ENCODE assay signal across 8 mouse cellular contexts in the genomic region with DNA sequence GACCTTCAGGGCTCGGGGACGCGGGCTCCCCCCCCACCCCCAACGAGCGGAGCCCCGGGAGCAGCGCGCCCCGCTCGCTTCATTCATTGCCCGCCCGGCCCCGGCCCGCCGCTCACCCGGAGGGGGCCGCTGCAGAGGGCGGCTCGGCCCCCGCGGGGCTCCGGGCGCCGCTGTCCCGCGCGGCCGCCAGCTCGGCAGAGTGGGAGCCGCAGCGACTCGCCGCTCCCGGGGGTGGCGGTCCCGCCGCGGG. TPM values are rescaled to one million over a fixed set of nuclear protein-coding genes. Genes with fewer than 3 reads are reported as not detected.
A peak's percentile ranks its signal among the peaks of the same experiment; 100 is the strongest.
DNase-seq lines count a peak whose midpoint lies in the region; ATAC-seq and TF ChIP-seq lines count a peak whose summit lies in the region.

No protein-coding gene starts in this region.

- H3K27ac ChIP-seq in kidney, embryonic 14.5 days (ENCODE audit: low read depth, low read length): peak overlapping the region; percentile 98
- peak overlapping the region; percentile 95 for H3K27ac ChIP-seq in bone marrow macrophage, adult 2 months (ENCODE audit: insufficient read depth, low read depth, low read length)
- H3K27ac ChIP-seq in hindbrain, embryonic 12.5 days: peak overlapping the region; percentile 98
- H3K27ac ChIP-seq in midbrain, embryonic 13.5 days: peak overlapping the region; percentile 99

- peak; percentile 56 for ATAC-seq in kidney, embryonic 14.5 days (ENCODE audit: low FRiP score, low TSS enrichment)
- peak; percentile 82 for ATAC-seq in hindbrain, embryonic 12.5 days (ENCODE audit: low FRiP score)
- ATAC-seq in midbrain, embryonic 13.5 days: peak; percentile 79

- no peak for TF ChIP-seq POLR2A in bone marrow macrophage, adult 2 months (IDR thresholded peaks at IDR 0.05; ENCODE audit: borderline replicate concordance, low read depth, low read length)

- WGBS in kidney, embryonic 14.5 days: 1% methylated on average over 33 of the region's 38 CpGs
- WGBS in hindbrain, embryonic 12.5 days: under 1% methylated on average over 37 of the region's 38 CpGs
- under 1% methylated on average over 18 of the region's 38 CpGs for WGBS in midbrain, embryonic 13.5 days

- peak overlapping the region; percentile 99 for H3K9ac ChIP-seq in kidney, embryonic 14.5 days (ENCODE audit: low read depth, low read length)
- peak overlapping the region; percentile 95 for H3K9ac ChIP-seq in hindbrain, embryonic 12.5 days
- H3K9ac ChIP-seq in midbrain, embryonic 13.5 days (replicated peaks): peak overlapping the region; percentile 90

- H3K4me1 ChIP-seq in kidney, embryonic 14.5 days (ENCODE audit: control insufficient read depth, insufficient read depth, low read length): peaks cover 33% of the 10 kb centered on the region
- peaks cover 11% of the 10 kb centered on the region for H3K4me1 ChIP-seq in bone marrow macrophage, adult 2 months (ENCODE audit: control insufficient read depth, insufficient read depth, low read length)
- H3K4me1 ChIP-seq in hindbrain, embryonic 12.5 days: peaks cover 28% of the 10 kb centered on the region
- peaks cover 34% of the 10 kb centered on the region for H3K4me1 ChIP-seq in midbrain, embryonic 13.5 days (replicated peaks)

- no peaks in the 10 kb centered on the region for H3K27me3 ChIP-seq in kidney, embryonic 14.5 days (ENCODE audit: control insufficient read depth, insufficient read depth, low read length)
- peaks cover 5% of the 10 kb centered on the region; the same call in 1 of the 2 replicates for H3K27me3 ChIP-seq in hindbrain, embryonic 12.5 days
- H3K27me3 ChIP-seq in midbrain, embryonic 13.5 days: peaks cover 10% of the 10 kb centered on the region

- H3K4me2 ChIP-seq in kidney, embryonic 14.5 days (replicated peaks; ENCODE audit: low read depth, low read length): peak overlapping the region; percentile 89
- peak overlapping the region; percentile 87 for H3K4me2 ChIP-seq in hindbrain, embryonic 12.5 days (replicated peaks)
- H3K4me2 ChIP-seq in midbrain, embryonic 13.5 days (replicated peaks): peak overlapping the region; percentile 92

- H3K36me3 ChIP-seq in kidney, embryonic 14.5 days (ENCODE audit: control insufficient read depth, insufficient read depth, low read length): no peaks in the 10 kb centered on the region
- no peaks in the 10 kb centered on the region for H3K36me3 ChIP-seq in hindbrain, embryonic 12.5 days
- no peaks in the 10 kb centered on the region for H3K36me3 ChIP-seq in midbrain, embryonic 13.5 days

- peak overlapping the region; percentile 98 for H3K4me3 ChIP-seq in kidney, embryonic 14.5 days (ENCODE audit: low read length)
- H3K4me3 ChIP-seq in bone marrow macrophage, adult 2 months (ENCODE audit: insufficient read depth, low read length): peak overlapping the region; percentile 97
- H3K4me3 ChIP-seq in hindbrain, embryonic 12.5 days: peak overlapping the region; percentile 95
- H3K4me3 ChIP-seq in midbrain, embryonic 13.5 days (replicated peaks): peak overlapping the region; percentile 91

- DNase-seq in kidney, postnatal 4 days: no peak
- no peak for DNase-seq in ovary, postnatal 36 days (ENCODE audit: low spot score)
- DNase-seq in layer of hippocampus, adult 9-10 months (ENCODE audit: low spot score): no peak
- no peak for DNase-seq in thymus, postnatal 36 days

- TF ChIP-seq CTCF in bone marrow macrophage, adult 2 months (IDR thresholded peaks at IDR 0.05; ENCODE audit: low read depth, low read length): no peak

- no peaks in the 10 kb centered on the region for H3K9me3 ChIP-seq in kidney, embryonic 14.5 days (ENCODE audit: control insufficient read depth, low read length)
- no peaks in the 10 kb centered on the region for H3K9me3 ChIP-seq in hindbrain, embryonic 12.5 days (replicated peaks)
- no peaks in the 10 kb centered on the region for H3K9me3 ChIP-seq in midbrain, embryonic 13.5 days

RNA-seq across cellular contexts. Expression of gene Map3k1, which starts 0.5 kb away (rescaled TPM):
- polyA plus RNA-seq in kidney, embryonic 14.5 days (2014; fragmentation: Nextera tagmentation; extraction: Ambion mirVana): 32.9 and 38.4 TPM in 2 replicates
- polyA plus RNA-seq in bone marrow macrophage, adult 2 months (2012; ENCODE audit: insufficient read depth, insufficient read length, missing spikeins): 58.7 and 61.5 TPM in 2 replicates
- 14.3 and 15.6 TPM in 2 replicates for polyA plus RNA-seq in hindbrain, embryonic 12.5 days (2016; fragmentation: Nextera tagmentation; extraction: Ambion mirVana)
- polyA plus RNA-seq in midbrain, embryonic 13.5 days (2015; fragmentation: Nextera tagmentation; extraction: Ambion mirVana): 12.0 and 12.6 TPM in 2 replicates
